Mouse (Mus musculus) E14TG2a.4 (cell line): ENCODE measurements around the gene Rnf187.

Experiments used
- H3K27me3 ChIP-seq: 2 replicates; pipeline ENCODE4 v1.6.1; 2014; ENCODE audit warnings: low read length, control low read depth; ENCODE audit not compliant: insufficient read depth
- H3K36me3 ChIP-seq: 2 replicates; pipeline ENCODE4 v1.6.1; 2014; ENCODE audit warnings: low read length, control low read depth; ENCODE audit not compliant: insufficient read depth
- H3K4me1 ChIP-seq: replicated peaks from 2 replicates; pipeline ENCODE4 v1.6.1; 2014; ENCODE audit warnings: low read depth, low read length, control low read depth
- H3K4me3 ChIP-seq: replicated peaks from 2 replicates; pipeline ENCODE4 v1.5.1; 2014; ENCODE audit warnings: mild to moderate bottlenecking, low read length
- H3K9me3 ChIP-seq: 2 replicates; pipeline ENCODE4 v1.6.1; 2014; ENCODE audit warnings: low read length, control low read depth
- CTCF ChIP-seq: conservative IDR thresholded peaks from 2 replicates; pipeline ENCODE4 v1.5.1; 2014; ENCODE audit warnings: low read length
- NANOG ChIP-seq: IDR thresholded peaks from 2 replicates; pipeline ENCODE4 v1.6.1; 2014; ENCODE audit warnings: borderline replicate concordance, low read length, mixed read lengths
- POU5F1 ChIP-seq: IDR thresholded peaks from 2 replicates; pipeline ENCODE4 v1.6.1; 2014; ENCODE audit warnings: low read length, borderline replicate concordance

Rnf187 gene

GRCm38 (mm10) chr11:58903511-58904409 lies 35.0 kb downstream of the Rnf187 start, which contains the start of gene Zfp39:
Zfp39 (minus strand) TSS chr11:58904225.
- peak within 1 kb of the TSS; percentile 87 for H3K4me3 ChIP-seq
- H3K36me3 ChIP-seq: peaks cover 32% of the 10 kb centered on the region
- peaks cover 16% of the 10 kb centered on the region for H3K4me1 ChIP-seq
- no peaks in the 10 kb centered on the region for H3K9me3 ChIP-seq
- TF ChIP-seq NANOG (no peak), POU5F1 (no peak), CTCF (no peak)
- no peaks in the 10 kb centered on the region; the same call in 1 of the 2 replicates for H3K27me3 ChIP-seq

GRCm38 (mm10) chr11:58901080-58901479 lies 37.6 kb downstream of the Rnf187 start:
- peaks cover 50% of the 10 kb centered on the region for H3K36me3 ChIP-seq
- no peaks in the 10 kb centered on the region for H3K27me3 ChIP-seq
- no peaks in the 10 kb centered on the region for H3K9me3 ChIP-seq
- TF ChIP-seq POU5F1 (no peak), NANOG (no peak), CTCF (no peak)
- H3K4me1 ChIP-seq: peaks cover 16% of the 10 kb centered on the region
- no peak overlapping the region for H3K4me3 ChIP-seq

- Histone ChIP-seq H3K9me3 (no peaks in the 10 kb centered on the region), H3K27me3 (no peaks in the 10 kb centered on the region), H3K4me1 (peaks cover 7% of the 10 kb centered on the region; the same call in 1 of the 2 replicates)
These were observed 41.2 kb downstream of the Rnf187 start for GRCm38 (mm10) chr11:58897485-58897884.

GRCm38 (mm10) chr11:58894456-58894855 lies 44.3 kb downstream of the Rnf187 start:
- Histone ChIP-seq H3K27me3 (no peaks in the 10 kb centered on the region), H3K36me3 (peaks cover 69% of the 10 kb centered on the region), H3K9me3 (no peaks in the 10 kb centered on the region), H3K4me3 (no peak overlapping the region), H3K4me1 (peaks cover 7% of the 10 kb centered on the region; the same call in 1 of the 2 replicates)
- no peak for TF ChIP-seq CTCF
- TF ChIP-seq POU5F1: no peak
- TF ChIP-seq NANOG: no peak

More at GRCm38 (mm10) chr11:58897485-58897884, 41.2 kb downstream of the Rnf187 start:
- Histone ChIP-seq H3K36me3 (peaks cover 63% of the 10 kb centered on the region), H3K4me3 (no peak overlapping the region)
- no peak for TF ChIP-seq POU5F1
- TF ChIP-seq NANOG: no peak
- no peak for TF ChIP-seq CTCF

- Histone ChIP-seq H3K27me3 (no peaks in the 10 kb centered on the region), H3K9me3 (no peaks in the 10 kb centered on the region), H3K4me3 (no peak overlapping the region), H3K4me1 (peaks cover 7% of the 10 kb centered on the region; the same call in 1 of the 2 replicates), H3K36me3 (peaks cover 45% of the 10 kb centered on the region)
- TF ChIP-seq NANOG (no peak), POU5F1 (no peak)
These were observed 48.2 kb downstream of the Rnf187 start for GRCm38 (mm10) chr11:58890511-58890910.

- Histone ChIP-seq H3K27me3 (no peaks in the 10 kb centered on the region), H3K4me1 (no peaks in the 10 kb centered on the region), H3K4me3 (no peak overlapping the region), H3K9me3 (no peaks in the 10 kb centered on the region), H3K36me3 (peaks cover 44% of the 10 kb centered on the region)
- no peak for TF ChIP-seq NANOG
These were observed 55.0 kb downstream of the Rnf187 start for GRCm38 (mm10) chr11:58883756-58884155.
